Mouse (Mus musculus) WW6 (cell line): ENCODE measurements around the gene Setd6.

Experiments used
- DNase-seq: peaks from one replicate; pipeline ENCODE4 v3.0.0-alpha.2; 2013; ENCODE audit warnings: low read depth, low spot score

Setd6 gene

DNA sequence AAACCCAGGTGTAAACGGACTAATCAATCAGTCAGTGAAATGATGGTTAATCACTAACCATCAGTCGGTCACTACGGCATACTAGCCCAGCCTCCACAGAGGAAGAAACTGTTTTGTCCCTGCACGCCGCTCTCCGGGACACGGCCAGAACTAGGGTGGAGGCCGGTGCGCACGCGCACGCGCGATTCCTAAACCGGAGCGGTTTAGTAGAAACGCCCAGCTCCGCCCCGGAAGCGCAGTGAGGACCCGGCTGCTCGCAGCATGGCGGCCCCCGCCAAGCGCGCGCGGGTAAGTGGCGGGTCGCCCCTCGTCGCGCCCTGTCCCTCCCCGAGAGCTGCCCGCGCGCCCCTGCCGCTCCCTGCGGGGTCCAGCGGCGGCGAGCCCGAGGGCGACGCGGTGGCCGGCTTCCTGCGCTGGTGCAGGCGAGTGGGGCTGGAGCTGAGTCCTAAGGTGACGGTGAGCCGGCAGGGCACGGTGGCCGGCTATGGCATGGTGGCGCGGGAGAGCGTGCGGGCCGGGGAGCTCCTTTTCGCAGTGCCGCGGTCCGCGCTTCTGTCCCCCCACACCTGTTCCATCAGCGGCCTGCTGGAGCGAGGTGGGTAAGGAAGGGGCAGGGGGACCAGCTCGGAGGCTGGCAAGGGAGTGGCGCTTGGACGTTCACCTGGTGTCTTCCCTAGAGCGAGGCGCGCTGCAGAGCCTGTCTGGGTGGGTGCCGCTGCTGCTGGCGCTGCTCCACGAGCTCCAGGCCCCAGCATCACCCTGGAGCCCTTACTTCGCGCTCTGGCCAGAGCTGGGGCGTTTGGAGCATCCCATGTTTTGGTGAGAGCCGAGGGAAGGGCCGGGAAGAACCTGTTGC is at the start of gene Setd6:
Setd6 (plus strand) TSS at position 206 of the 856 bp plus-strand sequence.
- DNase-seq, result peak; percentile 82

DNA sequence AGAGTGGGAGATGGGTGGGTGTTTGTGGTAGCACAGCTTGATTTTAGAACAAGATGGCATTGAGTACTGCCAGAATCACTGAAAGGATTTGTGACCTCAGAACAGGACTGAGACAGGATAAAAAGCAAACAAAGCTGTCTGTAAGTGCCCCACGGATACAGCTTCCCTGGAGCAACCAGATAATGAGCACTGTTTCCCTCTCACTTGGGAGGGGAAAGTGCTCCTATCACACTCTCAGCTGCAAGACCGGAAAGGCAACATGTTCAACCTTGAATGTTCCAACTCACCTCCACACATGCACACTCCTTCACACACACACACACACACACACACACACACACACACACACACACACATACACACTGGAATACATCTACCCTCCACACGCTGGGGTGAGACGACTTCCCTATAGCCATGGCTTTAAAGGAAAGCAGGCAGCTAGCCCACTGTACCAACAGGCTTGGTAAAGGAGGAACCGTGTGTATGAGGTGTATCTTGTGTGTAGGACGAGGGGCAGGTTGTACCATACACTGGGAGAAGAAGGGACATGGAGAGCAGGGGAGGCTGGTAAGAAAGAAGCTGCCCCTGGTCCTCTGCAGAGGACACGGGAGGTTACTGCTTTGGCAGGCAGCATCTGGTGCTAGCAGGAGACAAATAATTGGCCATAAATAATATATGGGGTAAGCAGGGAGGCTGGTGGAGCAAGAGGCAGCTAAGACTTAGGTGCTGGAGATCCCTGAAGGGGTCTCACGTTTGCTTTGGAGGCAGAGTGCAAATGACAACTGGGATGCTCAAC is 47.3 kb upstream of the Setd6 start:
- DNase-seq, result no peak

DNA sequence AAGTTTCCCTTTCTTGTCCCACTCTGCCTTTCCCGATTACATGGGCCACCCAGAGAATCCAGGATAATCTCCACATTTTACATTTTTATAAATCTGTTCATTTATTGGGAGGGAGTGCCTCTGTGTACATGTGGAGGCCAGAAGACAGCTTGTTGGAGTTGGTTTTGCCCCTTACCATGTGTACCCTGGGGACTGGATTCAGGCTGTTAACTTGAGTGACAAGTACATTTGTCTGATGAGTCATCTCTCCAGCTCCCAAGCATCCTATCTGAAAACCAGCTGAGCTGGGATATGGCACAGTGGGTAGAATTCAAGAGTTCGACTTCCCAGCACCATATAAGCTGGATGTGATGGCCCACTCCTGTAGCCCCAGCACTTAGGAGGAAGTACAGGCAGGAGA is 45.7 kb upstream of the Setd6 start:
- no peak for DNase-seq

DNA sequence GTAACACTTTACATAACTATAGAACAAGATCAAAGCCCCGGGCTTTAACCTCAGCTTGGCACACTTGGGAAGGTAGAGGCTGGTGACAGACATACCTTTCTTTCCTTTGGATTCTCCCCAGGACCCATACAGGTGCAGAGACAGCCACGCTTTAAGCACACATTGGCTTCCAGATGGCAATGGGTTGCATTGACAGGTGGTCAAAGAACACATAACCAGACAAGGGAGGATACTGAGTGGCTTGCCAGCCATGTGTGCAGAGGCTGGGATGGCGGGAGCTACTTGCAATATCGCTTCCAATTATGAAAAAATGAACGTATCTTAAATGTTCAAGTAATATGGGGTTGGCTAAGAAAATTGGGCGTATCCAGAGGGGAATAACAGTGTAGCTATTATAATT is 43.8 kb upstream of the Setd6 start:
- no peak for DNase-seq

DNA sequence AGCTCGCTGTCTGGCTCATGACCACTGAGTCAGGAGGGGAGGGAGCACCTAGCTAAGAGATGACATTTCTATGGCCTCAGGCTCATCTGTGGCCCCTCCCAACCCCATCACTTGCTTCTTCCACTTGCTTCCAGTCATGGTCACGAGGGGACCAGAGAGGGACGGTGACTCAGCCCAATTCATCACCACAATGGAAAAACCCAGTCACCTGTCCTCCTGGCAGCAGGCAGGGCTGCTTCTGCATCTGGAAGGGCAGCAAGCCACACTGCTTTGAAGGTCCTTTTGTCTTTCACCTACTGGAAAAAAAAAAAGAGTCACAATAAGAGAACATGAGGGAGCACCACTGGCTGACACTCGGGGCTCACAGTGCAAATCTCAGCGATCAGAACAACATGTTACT is 42.9 kb upstream of the Setd6 start:
- DNase-seq, result no peak

DNA sequence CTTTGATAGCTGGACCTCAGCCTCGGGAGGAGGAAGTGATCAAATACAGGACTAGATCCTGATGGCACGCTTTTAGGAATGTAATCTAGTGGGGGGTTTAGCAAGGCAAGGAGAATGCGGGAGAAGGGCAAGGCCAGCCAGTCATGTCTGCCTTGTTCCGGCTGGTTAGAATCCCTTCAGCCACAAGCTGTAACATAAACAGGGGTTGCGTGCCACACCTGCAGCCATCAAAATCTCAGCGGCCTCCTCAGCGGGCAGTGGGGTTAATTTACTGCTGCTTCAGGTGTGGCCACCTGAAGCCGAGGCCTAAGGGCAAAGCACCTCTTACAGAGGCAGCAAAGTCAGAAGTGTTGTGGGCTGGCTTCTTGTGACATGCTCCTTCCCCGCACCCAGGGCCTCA is 39.0 kb upstream of the Setd6 start, which contains the start of gene Ndrg4:
Ndrg4 (plus strand) TSS at position 350 of the 400 bp plus-strand sequence.
- no peak for DNase-seq

DNA sequence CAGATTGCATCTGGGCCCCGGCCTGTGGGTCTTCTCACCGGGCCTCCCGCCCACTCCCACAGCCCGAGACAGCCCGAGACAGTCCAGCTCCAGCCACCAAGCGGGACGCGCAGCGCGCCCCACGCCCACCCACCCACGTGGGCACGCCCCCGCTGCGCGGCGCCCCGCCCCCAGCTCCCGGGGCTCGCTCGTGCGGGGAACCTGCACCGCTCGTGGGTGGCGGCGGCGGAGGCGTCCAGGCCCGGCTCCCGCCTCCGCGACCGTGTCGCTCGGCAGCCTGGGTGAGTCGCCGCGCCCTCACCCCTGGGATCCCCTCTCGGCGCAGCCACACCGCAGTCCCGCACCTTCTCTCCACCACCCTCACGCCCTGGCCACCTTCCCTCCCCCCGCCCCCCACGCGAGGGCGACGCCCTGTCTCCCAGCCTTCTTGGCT is 38.1 kb upstream of the Setd6 start:
- DNase-seq, result no peak

DNA sequence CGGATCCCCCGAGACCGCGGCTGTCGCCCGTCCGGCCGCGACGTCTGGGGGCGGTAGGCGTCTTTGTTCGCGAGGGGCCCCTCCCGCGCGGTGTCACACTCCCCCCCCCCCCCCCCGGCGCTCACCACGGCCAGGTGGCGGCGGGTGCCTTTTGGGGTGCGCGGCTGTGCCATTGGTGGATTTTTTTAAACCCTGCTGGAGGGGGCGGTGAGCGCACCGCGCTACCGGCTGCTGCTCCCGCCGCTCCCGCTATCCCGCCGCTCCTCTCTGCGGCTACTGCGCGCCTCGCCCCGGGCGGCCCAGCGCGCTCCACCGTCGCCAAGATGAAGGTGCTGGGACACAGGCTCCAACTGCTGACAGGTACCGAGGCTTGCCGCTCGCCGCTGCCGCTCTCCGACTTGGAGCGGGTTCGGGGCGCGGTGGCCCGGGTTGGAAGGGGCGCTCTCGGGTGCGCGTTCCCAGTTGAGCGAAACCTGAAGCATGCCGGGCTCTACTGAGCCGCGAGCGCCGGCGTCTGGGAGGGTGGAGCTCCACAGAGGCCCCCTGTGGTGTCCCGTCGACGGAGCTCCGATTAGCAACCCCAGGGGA is 37.6 kb upstream of the Setd6 start:
- peak; percentile 66 for DNase-seq

DNA sequence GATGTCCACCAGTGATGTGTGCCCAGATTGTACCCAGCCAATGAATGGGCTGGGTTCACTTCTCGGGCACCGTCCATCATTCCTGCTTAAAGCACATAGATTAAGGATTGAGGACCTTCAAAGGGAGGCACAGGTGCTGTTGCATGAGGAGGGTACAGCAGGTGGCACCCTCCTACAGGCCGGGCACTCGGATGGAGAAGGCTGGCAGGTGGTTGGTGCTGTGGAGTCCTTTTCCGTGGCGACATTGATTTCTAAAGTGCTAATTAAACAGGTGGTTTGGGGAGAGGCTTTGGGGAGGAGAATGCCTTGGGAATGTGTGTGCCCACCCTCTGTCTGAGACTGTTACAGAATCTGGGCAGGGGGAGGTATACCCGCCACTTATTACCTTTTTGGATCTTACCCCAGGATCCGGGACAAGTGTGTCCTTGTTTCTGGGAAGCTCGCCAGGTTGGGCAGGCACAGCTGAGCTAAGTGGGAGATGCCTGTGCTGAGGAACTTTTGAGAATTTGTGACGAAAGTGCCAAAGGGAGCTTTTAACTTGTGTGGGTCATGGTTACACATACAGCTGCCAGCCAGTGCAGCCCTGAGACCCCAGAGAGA is 27.5 kb upstream of the Setd6 start:
- DNase-seq, result no peak

DNA sequence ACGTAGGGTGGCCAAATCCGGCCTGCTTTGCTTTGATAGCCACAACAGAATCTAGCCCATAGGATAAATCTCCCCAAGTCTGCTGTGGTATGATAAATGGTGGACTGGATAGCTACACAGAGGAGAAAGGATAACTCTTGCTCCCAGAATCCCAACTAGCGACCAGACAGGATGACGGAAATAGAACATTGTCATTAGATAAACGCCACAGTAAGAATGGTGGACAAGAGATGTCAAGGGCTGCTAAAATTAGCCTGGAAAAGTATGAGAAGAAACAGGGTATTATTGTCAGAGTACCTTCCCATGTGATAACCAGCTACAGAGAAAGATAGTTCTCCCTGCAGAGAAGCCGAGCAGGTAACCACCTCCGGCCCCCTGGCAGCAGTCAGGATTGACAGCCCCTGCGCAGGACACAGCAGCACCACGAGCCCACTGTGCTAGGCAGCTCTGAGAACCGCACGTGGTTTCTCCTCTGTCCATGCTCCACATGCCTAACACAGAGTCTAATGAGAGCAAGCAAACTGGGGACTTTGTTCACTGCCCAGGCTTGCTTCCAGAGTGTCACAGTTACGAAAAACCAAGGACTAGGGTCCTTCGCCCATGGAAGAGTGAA is 24.6 kb upstream of the Setd6 start:
- no peak for DNase-seq

DNA sequence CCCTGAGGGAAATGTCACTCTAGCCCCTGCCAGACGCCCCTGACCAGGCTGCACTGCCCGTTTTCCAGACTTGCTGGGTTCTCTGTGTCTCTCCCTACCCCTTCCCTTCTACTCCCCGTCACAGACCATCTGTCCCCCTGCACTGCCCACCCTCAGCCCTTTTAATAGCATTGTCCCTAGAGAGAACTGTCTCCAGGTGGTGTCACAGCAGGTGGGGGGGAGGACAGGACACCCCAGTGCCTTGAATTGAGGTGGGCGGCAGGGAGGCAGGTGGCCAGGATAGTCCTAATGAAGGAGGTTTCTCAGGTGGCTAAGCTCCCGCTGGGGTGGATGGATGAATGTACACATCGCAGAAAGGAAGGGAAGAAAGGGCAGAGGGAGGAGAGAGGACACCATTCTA is 21.1 kb upstream of the Setd6 start:
- no peak for DNase-seq

DNA sequence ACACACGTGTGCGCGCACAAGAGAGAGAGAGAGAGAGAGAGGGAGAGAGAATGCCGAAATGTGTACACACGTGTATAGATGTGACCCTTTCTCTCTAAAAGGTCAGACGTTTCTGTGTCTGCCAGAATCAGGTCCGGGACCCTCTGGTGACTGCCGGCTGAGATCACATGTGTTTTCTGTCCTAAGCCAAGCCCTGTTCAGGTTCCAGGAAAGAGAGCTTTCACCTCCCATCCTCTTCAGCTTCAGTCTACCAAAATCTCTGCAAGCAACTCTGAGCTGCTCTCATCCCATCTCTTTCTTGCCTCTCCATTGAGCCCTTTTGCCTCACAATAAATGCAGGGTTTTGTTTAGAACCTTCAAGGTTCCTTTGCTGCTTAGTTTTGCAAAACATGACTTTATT is 19.0 kb upstream of the Setd6 start:
- DNase-seq, result no peak

DNA sequence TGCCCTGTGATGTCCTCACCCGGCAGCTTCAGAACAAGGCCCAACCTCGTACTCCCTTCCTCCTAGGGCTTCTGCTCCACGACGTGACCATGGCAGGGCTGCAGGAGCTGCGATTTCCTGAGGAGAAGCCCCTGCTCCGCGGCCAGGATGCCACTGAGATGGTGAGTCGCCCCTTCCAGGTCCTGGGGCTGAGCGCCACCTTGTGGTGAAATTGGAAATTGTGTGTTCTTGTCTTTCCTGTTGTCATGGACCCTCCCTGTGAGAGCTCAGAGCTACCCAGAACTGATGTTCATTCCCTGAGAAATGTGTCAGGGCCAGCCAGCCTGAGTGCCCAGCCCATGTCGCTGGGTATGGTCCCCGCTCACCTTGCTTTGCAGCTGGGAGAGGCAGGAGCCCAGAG is 18.6 kb upstream of the Setd6 start:
- peak; percentile 86 for DNase-seq

DNA sequence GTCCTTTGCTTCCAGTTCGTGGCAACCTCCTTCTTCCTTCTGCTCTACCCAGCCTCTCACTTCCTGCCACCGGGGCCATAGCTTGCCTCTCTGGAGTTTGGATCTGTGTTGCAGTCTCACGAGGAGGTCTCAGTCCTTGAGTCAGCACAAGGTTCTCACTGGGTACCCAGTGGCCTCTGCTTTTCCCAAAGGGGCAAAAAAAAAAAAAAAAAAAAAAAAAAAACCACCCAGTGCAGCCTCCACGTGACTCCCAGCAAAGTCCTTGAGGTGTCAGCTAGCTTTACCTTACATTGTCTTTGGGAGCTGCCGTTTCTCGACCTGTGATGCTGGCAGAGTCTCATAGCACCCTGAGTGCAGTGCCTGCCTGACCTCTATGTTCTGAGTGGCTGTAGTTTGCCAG is 17.5 kb upstream of the Setd6 start:
- no peak for DNase-seq

DNA sequence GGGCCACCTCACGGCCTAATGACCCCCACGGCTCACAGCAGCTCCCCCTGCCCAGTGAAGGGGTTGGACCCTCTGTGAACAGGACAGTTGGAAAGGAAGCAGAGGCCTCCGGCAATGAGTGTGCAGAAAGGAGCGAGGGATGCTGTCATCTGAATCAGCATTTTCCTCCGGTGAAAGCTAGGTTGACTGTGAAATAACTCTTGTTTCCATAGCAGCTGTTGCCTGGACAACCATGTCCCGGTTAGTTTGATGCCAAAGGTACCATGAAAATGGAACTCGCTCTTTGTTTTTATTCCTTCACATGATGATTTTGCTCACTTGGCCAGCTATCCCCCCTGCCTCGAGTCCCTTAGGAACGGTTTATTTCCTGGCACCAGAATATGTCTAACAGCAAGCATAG is 15.4 kb upstream of the Setd6 start:
- DNase-seq, result no peak

DNA sequence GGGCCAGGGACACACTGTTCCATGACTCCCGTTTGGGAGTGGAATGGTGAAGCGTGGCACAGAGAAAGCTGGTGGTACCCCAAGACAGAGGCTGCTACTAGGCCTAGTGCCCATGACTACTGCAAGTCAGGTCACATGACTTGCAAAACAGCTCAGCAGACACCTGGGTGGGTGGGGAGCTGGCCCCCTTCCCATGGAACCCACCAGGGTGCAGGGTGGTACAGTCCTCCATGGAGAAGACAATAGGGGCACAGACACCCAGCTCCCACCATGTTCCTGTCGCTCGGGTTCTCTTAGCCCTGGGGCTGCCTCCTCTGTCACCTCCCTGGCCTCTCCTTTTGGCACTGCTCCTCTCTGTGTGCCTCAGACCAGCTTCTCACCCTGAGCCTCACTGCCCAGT is 13.9 kb upstream of the Setd6 start:
- DNase-seq, result no peak

DNA sequence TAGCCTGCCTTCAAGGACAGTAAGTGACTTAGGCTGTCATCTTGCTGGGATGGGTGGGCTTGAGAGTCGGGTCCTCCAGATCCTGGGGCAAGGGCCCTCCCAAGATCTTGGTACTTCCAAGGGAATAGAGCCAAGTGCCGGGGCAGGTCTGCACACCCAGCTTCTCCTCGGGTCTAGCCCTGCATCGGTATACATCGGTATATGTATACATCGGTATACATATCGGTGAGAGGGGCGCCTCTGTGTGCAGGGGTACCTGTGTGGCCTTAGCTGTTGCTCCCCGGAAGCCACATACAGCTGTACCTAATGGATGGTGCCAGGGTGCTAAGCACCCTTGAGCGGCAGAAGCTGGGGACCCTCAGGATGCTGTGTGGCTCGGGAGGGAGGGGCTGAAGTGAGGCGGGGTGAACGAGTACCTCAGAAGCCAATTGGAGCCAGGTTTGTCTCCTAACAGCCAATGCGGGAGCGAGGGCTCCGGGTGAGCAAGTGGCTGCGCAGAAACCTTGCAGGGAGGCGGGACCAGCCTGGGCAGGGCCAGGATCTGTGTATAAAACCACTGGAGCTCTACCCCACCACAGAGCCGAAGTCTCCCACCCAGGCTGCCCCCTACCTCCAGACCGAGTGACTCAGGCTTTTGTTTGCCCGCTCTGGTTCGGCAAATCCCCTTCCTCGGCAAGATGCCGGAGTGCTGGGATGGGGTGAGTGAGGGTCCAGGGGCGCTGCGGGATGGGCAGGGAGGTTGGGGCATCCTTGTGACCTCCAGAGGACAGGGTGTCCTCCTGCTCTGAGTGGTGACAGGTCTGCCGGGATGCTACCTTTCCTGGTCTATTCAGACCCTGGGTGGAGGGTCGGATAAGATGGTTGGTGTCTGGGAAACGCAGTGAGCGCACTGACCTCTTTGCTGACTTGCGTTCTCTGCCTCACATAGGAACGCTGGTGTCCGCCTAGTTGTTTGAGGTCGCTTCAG is 12.9 kb upstream of the Setd6 start:
- DNase-seq, result peak; percentile 84

DNA sequence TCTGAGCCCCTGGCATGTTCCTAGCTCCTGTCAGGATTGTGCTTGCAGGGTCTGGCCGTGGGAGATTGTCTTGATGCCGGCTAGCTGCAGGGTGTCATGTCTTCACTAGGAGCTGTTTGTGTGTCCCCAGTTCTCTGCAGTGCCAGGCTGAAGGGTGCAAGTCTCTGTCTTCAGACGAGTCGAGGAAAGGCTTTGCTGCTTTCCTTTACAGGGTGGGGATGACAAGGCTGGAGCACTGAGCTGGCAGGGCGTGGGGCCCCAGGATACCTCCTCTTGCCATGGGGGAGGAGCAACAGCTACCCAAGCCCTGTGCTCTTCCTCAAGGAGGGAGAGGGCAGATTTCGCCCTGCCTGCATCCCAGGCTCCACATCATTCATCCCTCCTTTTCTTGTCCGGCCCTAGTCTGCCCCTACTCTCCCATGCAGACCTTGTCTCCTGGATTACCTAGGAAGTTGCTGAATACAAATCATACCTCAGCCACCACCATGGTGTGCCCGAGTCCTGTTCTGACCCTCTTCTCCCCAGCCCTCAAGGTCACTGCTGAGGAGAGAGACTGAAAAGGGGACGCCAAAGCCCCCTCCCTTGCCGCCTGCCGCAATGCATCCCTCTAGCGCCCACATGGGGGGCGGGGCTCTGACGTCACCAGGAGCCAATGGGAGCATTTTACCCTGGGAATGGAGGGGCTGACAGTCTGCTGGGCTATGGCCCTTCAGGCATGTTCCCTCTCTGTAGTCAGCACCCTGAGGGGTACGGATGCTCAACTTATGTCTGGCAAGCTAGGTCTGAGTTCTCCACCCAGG is 12.0 kb upstream of the Setd6 start:
- DNase-seq, result no peak

DNA sequence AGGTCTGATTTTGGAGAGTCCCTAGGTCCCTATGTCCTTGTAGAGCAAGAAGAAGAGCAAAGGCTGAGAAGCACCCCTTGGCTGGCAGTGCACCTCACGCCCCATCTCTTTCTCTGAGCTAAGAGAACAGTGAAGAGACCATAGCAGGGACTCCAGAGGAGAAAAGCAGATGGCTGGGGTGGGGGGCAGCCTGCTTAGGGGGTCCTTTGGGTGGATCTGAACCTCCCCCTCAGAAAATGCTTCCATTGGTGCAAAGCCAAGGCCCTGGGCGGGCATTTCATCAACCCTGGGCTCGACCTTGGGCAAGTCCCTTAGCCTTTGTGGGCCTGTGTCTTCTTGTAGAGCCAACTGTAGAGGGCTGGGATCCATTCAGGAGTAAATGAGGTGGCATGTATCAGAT is 11.1 kb upstream of the Setd6 start:
- DNase-seq, result no peak

DNA sequence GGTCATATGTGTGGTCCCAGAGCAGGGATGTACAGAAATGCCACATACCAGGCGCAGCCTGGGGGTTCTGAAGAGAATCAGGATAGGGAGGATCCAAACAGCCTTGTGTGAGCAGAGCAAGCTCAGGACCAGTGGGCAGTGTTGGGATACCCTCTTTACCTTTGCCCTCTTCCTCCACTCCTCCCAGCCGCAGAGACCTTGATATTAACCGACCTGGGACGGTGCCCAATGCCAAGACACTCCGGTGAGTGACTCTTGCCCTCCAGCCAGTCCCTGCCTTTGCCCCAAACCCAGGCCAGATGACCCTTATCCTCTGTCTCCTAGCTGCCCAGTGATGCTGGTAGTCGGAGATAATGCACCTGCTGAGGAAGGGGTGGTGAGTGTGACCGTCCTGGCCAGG is 6.1 kb upstream of the Setd6 start:
- no peak for DNase-seq
